Mouse (Mus musculus) CD4-positive helper T cell, adult 2 months (primary cell): ENCODE results near the gene Dag1.
"Not testable (repeated sequence)": the region's sequence is repeated elsewhere in the genome, so short reads cannot be mapped to it uniquely, and the experiment has no call there.

Source experiments
- DNase-seq: peaks from one replicate; pipeline ENCODE4 v3.0.0-alpha.2; 2012; ENCODE audit warnings: low read depth, missing footprints, low spot score

The Dag1 gene

DNA sequence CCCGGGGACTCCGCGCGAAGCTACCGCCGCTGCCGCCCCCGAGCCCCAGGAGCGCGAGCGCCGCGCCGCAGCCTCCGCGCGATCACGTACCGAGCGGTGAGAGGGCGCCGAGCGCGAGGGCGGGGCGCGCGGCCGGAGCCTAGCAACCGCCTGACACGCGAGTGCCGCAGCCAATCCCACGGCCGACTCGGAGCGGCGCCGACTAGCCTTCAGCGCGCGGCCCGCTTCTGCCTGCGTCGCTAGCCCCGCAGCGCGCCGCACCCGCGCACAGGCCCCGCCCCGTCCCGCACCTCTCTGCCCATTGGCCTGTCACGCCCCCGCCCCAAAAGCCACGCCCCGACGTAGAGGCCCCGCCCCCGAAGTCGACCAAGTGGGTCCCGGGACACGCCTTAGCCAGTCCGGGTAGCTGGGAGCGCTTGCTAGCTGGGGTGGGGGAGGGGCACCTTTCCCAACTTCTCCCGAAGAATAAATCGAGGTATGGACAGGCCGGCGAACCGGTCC, at the start of gene Dag1:
Gene Dag1 (minus strand): TSS at position 269 of the 501 bp plus-strand sequence.
- peak; percentile 97 for DNase-seq

GRCm38 (mm10) chr9:108308141-108308540, 44.4 kb upstream of the Dag1 start:
- DNase-seq: no peak

- DNase-seq: peak; percentile 52
Measured at GRCm38 (mm10) chr9:108307021-108307807, 43.5 kb upstream of the Dag1 start.

- peak; percentile 89 for DNase-seq
Measured at GRCm38 (mm10) chr9:108306571-108306980, 42.8 kb upstream of the Dag1 start.

- peak; percentile 100 for DNase-seq
Measured at GRCm38 (mm10) chr9:108305629-108306520, 42.1 kb upstream of the Dag1 start, which contains the start of the genes Rhoa and Tcta. TSS of gene Rhoa (plus strand) at chr9:108306129. TSS of gene Tcta (minus strand) at chr9:108306160.

DNA sequence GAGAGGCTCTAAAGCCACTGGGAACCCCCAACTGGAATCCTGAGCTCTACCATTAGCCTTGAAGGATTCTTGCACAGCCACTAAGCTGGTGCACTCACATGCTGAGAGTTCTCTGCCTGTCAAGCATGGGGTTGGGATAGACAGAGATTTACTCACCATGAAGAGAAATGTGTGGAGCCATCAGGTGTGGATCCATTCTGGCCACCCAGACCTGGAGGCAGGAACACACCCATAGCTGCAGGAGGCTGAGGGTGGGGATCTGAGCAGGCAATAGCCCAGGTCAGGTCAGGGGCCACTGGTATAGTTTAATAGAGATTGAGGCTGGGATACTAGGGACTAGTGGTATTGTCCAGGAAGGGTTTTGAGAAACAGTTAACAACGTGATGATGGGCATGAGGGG, 41.4 kb upstream of the Dag1 start:
- DNase-seq: peak; percentile 21

DNA sequence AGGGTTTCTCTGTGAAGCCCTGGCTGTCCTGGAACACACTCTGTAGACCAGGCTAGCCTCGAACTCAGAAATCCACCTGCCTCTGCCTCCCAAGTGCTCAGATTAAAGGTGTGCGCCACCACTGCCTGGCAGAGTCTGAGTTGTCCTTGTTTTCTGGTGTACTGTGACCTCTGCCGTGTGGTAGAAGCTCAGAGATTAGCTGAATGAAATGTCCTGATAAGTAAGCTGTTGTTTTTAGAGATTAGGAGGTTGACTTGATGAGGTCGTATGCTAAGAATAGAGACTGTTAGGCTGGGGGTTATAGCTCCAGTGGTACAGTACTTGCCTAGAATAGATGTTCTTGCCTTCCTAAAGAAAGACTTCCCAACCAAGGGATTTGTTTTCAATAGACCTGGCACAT, 41.0 kb upstream of the Dag1 start:
- no peak for DNase-seq

GRCm38 (mm10) chr9:108301853-108302252, 38.1 kb upstream of the Dag1 start:
- no peak for DNase-seq

DNA sequence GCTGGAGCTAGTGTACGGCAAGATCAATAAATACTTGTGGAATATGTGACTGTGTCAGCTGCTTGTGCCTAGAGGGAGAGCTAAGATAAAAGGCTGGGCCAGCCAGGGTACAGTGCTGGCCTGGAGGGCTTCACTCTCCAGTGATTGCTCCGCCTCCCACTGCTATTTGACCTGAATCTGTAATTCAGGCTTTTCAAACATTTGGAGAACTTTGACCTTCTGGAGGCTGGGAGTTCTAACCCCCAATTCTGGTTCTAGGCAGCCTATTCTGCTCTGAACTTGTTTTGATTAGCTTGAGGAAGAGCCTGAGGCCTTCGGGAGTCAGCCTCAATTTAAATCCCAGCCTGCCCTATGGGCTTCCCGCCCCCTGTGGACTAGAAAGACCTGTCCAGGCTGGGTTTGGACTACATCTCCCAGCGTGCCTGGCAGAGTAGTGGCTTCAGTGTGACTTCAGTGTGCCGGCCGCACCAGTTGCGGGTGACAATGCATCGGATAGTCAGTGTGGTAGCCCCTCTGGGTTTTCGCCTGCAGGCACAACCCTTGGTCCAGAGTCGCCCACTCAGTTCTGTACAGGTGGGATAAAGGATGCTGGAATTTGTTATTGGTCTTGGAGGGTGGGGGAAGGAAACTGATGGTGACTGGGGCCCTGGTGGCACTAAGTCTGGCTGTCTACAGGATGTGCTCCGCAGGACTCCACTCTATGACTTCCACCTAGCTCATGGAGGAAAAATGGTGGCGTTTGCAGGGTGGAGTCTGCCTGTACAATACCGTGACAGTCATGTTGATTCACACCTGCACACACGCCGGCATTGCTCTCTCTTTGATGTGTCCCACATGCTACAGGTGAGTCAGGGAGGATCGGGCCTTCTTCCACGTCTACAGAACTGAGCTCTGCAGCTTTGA, 32.9 kb upstream of the Dag1 start, which contains the start of gene Amt:
Gene Amt (plus strand): TSS at position 401 of the 903 bp plus-strand sequence.
- no peak for DNase-seq

DNA sequence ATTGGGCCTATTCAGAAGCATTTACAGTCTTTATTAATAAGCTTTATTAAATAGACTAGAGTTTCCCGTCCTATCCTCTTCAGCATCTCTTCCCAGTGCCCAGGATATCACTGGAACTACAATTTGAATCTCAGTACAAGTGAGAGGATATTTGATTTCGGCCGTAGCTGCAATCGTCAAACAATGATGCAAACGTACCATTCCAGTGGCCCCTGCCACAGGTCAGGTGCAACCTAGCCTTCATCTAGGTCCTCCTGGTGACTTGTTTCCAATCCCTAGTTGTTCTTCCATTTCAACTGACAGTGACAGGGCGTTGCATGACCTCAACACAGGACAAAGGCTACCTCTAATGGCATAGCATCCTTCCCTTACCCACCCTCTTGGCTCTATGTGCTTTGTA, 27.0 kb upstream of the Dag1 start:
- DNase-seq: no peak

DNA sequence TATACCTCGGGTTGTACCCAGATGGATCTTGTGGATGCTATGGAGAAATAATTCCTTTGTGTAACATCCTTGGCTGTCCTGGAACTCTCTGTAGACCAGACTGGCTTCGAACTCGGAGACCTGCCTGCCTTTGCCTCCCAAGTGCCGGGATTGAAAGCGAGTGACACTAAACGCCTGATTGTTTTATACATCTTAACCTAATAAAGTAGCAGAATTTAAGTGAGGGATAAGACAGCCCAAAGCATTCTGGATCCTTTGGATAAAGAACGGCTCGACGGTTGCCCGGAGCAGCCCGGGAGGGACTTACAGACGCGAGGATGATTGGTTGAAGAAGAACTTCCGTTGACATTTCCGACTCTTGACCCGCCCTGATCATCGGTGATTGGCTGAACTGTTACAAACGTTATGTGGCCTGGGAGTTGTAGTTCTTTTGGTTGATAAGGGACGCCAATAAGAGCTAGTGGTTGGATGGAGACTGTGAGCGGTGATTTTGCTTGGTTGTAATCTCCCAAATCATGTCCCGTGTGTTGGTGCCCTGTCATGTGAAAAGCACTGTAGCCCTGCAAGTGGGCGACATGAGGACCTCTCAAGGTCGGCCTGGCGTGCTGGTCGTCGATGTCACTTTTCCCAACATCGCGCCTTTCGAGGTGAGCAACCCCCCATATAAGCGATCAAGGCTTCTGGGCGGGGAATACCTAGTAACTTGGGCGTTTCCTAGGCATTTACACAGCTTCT, 26.4 kb upstream of the Dag1 start, which contains the start of gene Nicn1:
Gene Nicn1 (plus strand): TSS at position 414 of the 735 bp plus-strand sequence.
- DNase-seq: peak; percentile 95

DNA sequence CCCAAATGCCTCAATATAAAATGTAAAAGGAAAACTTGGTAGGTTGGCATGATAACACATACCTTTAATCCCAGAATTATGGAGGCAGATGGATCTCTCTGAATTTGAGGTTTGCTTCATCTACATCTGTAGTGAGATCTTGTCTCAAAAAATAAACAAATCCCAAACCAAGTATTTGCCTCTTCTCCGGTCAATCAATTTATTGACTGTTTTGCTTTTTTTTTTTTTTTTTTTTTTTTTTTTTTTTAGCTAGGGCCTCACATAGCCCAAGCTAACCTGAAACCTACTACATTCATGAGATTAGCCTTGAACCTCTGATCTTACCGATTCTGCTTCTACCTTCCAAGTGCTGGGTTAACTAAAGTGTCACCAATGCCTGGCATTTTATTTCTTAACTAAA, 25.6 kb upstream of the Dag1 start:
- no peak for DNase-seq

DNA sequence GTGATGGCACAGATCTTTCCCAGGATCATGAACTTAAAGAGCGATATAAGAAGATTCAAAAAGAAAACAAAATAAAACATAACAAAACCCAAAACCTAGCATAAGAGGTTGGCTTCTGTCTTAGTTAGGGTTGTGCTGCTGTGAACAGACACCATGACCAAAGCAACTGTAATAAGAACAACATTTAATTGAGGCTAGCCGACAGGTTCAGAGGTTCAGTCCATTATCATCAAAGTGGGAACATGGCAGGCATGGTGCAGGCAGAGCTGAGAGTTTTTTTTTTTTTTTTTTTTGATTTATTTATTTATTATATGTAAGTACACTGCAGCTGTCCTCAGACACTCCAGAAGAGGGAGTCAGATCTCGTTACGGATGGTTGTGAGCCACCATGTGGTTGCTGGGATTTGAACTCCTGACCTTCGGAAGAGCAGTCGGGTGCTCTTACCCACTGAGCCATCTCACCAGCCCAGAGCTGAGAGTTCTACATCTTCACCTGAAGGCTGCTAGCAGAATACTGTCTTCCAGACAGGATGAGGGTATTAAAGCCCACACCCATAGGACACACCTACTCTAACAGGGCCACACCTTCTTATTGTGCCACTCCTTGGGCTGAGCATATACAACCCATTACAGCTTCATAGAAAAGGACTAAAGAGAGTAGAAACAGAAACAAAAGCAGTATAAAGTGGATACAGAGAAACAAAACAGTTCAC, 23.9 kb upstream of the Dag1 start:
- DNase-seq: not testable (repeated sequence)

GRCm38 (mm10) chr9:108284410-108284809, 20.7 kb upstream of the Dag1 start:
- peak; percentile 82 for DNase-seq

DNA sequence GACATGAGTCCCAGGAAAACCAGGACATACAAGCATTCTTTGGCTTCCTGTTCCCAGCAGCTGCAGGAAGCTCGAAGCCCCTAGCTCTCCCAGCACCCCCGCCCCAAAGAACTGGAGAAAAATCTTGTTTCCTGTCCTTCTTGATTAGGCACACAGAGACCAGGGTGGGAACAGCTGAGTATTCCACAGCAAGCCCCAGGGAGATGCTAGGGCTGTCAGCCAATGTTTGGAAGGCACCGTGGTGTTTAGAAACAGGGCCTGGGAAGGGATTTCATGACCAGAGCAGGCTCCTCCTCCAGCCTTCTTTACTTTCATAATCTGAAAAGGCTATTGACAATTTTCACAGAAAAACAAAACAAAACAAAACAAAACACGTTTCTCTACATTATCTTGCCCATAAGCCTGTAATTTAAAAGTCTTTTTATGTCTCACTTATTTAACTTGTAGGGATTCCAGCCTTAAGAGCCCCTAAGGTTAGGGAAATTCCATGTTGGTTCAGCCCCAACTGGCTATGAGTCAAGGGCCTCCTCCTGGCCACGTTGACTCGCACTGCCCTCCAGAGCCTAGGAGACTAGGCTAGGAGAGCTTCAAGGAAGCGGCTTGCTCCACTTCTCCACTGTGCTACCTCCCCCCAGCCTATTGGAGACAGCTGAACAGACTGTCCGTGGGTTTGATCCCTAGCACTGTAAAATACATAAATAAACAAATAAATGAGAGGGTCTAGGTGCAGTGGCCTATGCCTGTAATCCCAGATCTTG, 16.5 kb upstream of the Dag1 start:
- no peak for DNase-seq

GRCm38 (mm10) chr9:108278697-108279450, 15.1 kb upstream of the Dag1 start:
- DNase-seq: peak; percentile 48

DNA sequence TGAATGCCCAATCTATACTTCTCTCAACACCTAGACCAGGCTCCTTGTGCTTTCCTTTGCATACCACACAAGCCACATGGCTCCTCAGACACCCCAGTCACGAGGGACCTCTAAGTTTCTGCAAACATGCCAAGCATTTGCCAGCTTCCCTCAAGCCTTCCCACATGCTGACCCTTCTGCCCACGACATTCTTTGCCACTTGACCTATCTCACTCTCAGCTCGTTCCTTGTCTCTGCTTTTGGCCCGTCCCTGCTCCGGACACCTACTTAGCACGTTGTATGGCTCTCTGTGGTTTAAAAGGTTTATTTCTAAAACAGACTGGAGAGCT, 11.5 kb upstream of the Dag1 start:
- DNase-seq: no peak
